Mouse (Mus musculus) myocyte (in vitro differentiated cells): ENCODE measurements around the gene Ccdc157.
A peak's percentile ranks its signal among the peaks of the same experiment; 100 is the strongest.

Source experiments
- E2F4 ChIP-seq: IDR thresholded peaks from one replicate; pipeline ENCODE4 v1.6.1; 2011; ENCODE audit warnings: mild to moderate bottlenecking, control low read depth, moderate library complexity; ENCODE audit not compliant: insufficient read depth
- MAX ChIP-seq: IDR thresholded peaks from one replicate; pipeline ENCODE4 v1.6.1; 2011; ENCODE audit warnings: low read depth, mild to moderate bottlenecking, control low read depth
- MYOD1 ChIP-seq, 3 experiments: IDR thresholded peaks; one replicate each; pipeline ENCODE4 v1.6.1; 2011; ENCODE audit warnings: control low read depth in 2 of 3, low read depth in 2 of 3, mild to moderate bottlenecking in 2 of 3, moderate library complexity in 1 of 3; ENCODE audit not compliant: insufficient read length in 2 of 3, control insufficient read depth in 1 of 3
- POLR2A ChIP-seq: IDR thresholded peaks from one replicate; pipeline ENCODE4 v1.6.1; 2011; ENCODE audit warnings: low read depth, mild to moderate bottlenecking, control low read depth, moderate library complexity; ENCODE audit not compliant: insufficient read length
- POLR2AphosphoS2 ChIP-seq: IDR thresholded peaks from one replicate; pipeline ENCODE4 v1.6.1; 2011; ENCODE audit warnings: low read depth, control low read depth; ENCODE audit not compliant: insufficient read length
- REST ChIP-seq: IDR thresholded peaks from one replicate; pipeline ENCODE4 v1.6.1; 2011; ENCODE audit warnings: mild to moderate bottlenecking, control low read depth, moderate library complexity; ENCODE audit not compliant: insufficient read depth, insufficient read length
- SRF ChIP-seq: IDR thresholded peaks from one replicate; pipeline ENCODE4 v1.6.1; 2011; ENCODE audit warnings: low read depth; ENCODE audit not compliant: control insufficient read depth, insufficient read length
- USF1 ChIP-seq: IDR thresholded peaks from one replicate; pipeline ENCODE4 v1.6.1; 2011; ENCODE audit warnings: low read depth, mild to moderate bottlenecking, control low read depth, moderate library complexity

GRCm38 (mm10) chr11:4134986-4135935 lies 24.8 kb downstream of the Ccdc157 start, which contains the start of gene Rnf215:
- TF ChIP-seq POLR2AphosphoS2 (peak; percentile 84), POLR2A (peak; percentile 93), REST (no peak), E2F4 (no peak), MAX (no peak), MYOD1 (IDR thresholded peaks at IDR 0.05; ENCODE audit: control insufficient read depth in 1 of 3, insufficient read length in 2 of 3, low read depth in 2 of 3) (no peak), SRF (no peak), USF1 (no peak)
